Mouse (Mus musculus): ENCODE data around the gene Gzmk. TPM values are rescaled to one million over a fixed set of nuclear protein-coding genes. Genes with fewer than 3 reads are reported as not detected.

Gene Gzmk
- polyA plus RNA-seq, 1 experiment from 2014 or later = not detected

GRCm38 (mm10) chr13:113139597-113139996, 86.1 kb downstream of the Gzmk start:
- no peak for DNase-seq (ENCODE audit: low spot score)
- H3K9me3 ChIP-seq (ENCODE audit: control insufficient read depth, low read length) = no peaks in the 10 kb centered on the region
- no peaks in the 10 kb centered on the region for H3K27me3 ChIP-seq (ENCODE audit: control insufficient read depth, insufficient read depth, low read length)
- H3K36me3 ChIP-seq (replicated peaks; ENCODE audit: control insufficient read depth, insufficient read depth) = no peaks in the 10 kb centered on the region
- H3K4me3 ChIP-seq (replicated peaks; ENCODE audit: low read length) = no peak overlapping the region
- H3K9ac ChIP-seq = no peak overlapping the region
- ATAC-seq (ENCODE audit: low FRiP score) = no peak
- no peaks in the 10 kb centered on the region for H3K4me1 ChIP-seq (replicated peaks; ENCODE audit: control insufficient read depth, insufficient read depth, low read length)
- no peak overlapping the region for H3K27ac ChIP-seq
- H3K4me2 ChIP-seq (replicated peaks) = no peak overlapping the region
- 89% methylated on average over 1 of the region's 1 CpGs for WGBS

GRCm38 (mm10) chr13:113129974-113130373, 95.7 kb downstream of the Gzmk start:
- no peaks in the 10 kb centered on the region for H3K4me1 ChIP-seq (replicated peaks; ENCODE audit: control insufficient read depth, insufficient read depth, low read length)
- H3K4me3 ChIP-seq (replicated peaks; ENCODE audit: low read length) = no peak overlapping the region
- H3K4me2 ChIP-seq (replicated peaks) = no peak overlapping the region
- DNase-seq (ENCODE audit: low spot score) (peak; percentile 53), ATAC-seq (ENCODE audit: low FRiP score) (peak; percentile 81)
- no peaks in the 10 kb centered on the region for H3K36me3 ChIP-seq (replicated peaks; ENCODE audit: control insufficient read depth, insufficient read depth)
- no peaks in the 10 kb centered on the region for H3K27me3 ChIP-seq (ENCODE audit: control insufficient read depth, insufficient read depth, low read length)
- H3K9me3 ChIP-seq (ENCODE audit: control insufficient read depth, low read length) = no peaks in the 10 kb centered on the region
- no peak overlapping the region for H3K27ac ChIP-seq
- 73% methylated on average over 1 of the region's 1 CpGs for WGBS
- H3K9ac ChIP-seq = no peak overlapping the region

Other genes with a start within 250 kb of the Gzmk start
- gene Ccno, start 238.1 kb downstream of the Gzmk start, polyA plus RNA-seq (2014; fragmentation: Nextera tagmentation; extraction: Ambion mirVana) = 1.0 and 2.1 TPM in 2 replicates
- gene Mcidas, start 232.1 kb downstream of the Gzmk start, polyA plus RNA-seq (2014; fragmentation: Nextera tagmentation; extraction: Ambion mirVana) = 0.86 and 1.2 TPM in 2 replicates
- 0.17 and 0.96 TPM in 2 replicates for gene Cdc20b, start 190.8 kb downstream of the Gzmk start, polyA plus RNA-seq (2014; fragmentation: Nextera tagmentation; extraction: Ambion mirVana)
- gene Gpx8, start 179.5 kb downstream of the Gzmk start, polyA plus RNA-seq (2014; fragmentation: Nextera tagmentation; extraction: Ambion mirVana) = 58.6 and 67.1 TPM in 2 replicates
- not detected in 2 replicates for gene Gzma, start 124.9 kb downstream of the Gzmk start, polyA plus RNA-seq (2014; fragmentation: Nextera tagmentation; extraction: Ambion mirVana)
- 1.2 and 1.8 TPM in 2 replicates for gene Esm1, start 16.2 kb downstream of the Gzmk start, polyA plus RNA-seq (2014; fragmentation: Nextera tagmentation; extraction: Ambion mirVana)
- gene BC067074, start 67.3 kb upstream of the Gzmk start, polyA plus RNA-seq (2014; fragmentation: Nextera tagmentation; extraction: Ambion mirVana) = 1.0 TPM in 2 replicates